Mouse (Mus musculus) intestine, embryonic 15.5 days (tissue): Measurements from ENCODE around the gene Tnnt2. TPM values are rescaled to one million over a fixed set of nuclear protein-coding genes. Genes with fewer than 3 reads are reported as not detected.

Experiments
- ATAC-seq: fragments of 200-750 bp; cut with Nextera tagmentation; 2 replicates; pipeline ENCODE4 v1.8.0; 2017; ENCODE audit warnings: moderate TSS enrichment, moderate library complexity
- H3K27ac ChIP-seq: fragments of 300-500 bp; sonication (generic); 2 replicates; pipeline ENCODE4 v1.5.1; 2015; ENCODE audit warnings: mild to moderate bottlenecking, inconsistent platforms
- H3K27me3 ChIP-seq: fragments of 300-500 bp; sonication (generic); replicated peaks from 2 replicates; pipeline ENCODE4 v1.6.1; 2015; ENCODE audit warnings: inconsistent platforms
- H3K36me3 ChIP-seq: fragments of 300-500 bp; sonication (generic); 2 replicates; pipeline ENCODE4 v1.6.1; 2015; ENCODE audit warnings: inconsistent platforms
- H3K4me1 ChIP-seq: fragments of 300-500 bp; sonication (generic); replicated peaks from 2 replicates; pipeline ENCODE4 v1.6.1; 2015; ENCODE audit warnings: inconsistent platforms
- H3K4me2 ChIP-seq: fragments of 300-500 bp; sonication (generic); replicated peaks from 2 replicates; pipeline ENCODE4 v1.6.1; 2015; ENCODE audit warnings: mild to moderate bottlenecking, inconsistent platforms
- H3K4me3 ChIP-seq: fragments of 300-500 bp; sonication (generic); replicated peaks from 2 replicates; pipeline ENCODE4 v1.5.1; 2015; ENCODE audit warnings: inconsistent platforms
- H3K9ac ChIP-seq: fragments of 300-500 bp; sonication (generic); 2 replicates; pipeline ENCODE4 v1.6.1; 2015; ENCODE audit warnings: inconsistent platforms
- H3K9me3 ChIP-seq: fragments of 300-500 bp; sonication (generic); 2 replicates; pipeline ENCODE4 v1.6.1; 2016; ENCODE audit warnings: inconsistent platforms
- WGBS: fragments of 180-500 bp; shearing (Covaris S2); methylation state at CpG from one replicate; pipeline ENCODE4 v1.1.7; 2015; 5-methylcytosine and 5-hydroxymethylcytosine counted together
- polyA plus RNA-seq: library from polyadenylated mRNA; unstranded; fragments of >200 nt; fragmentation: Nextera tagmentation; extraction: Ambion mirVana; gene quantifications from 2 replicates; pipeline ENCODE4 v1.2.1, GENCODE M21; 2015

Tnnt2 gene
- polyA plus RNA-seq, 1 experiment from 2014 or later, result 16.4 TPM

GRCm38 (mm10) chr1:135820736-135821364 lies 15.3 kb upstream of the Tnnt2 start:
- peak overlapping the region; percentile 94 for H3K27ac ChIP-seq
- H3K9me3 ChIP-seq, result no peaks in the 10 kb centered on the region
- H3K36me3 ChIP-seq, result no peaks in the 10 kb centered on the region
- peaks cover 10% of the 10 kb centered on the region for H3K4me1 ChIP-seq
- H3K4me3 ChIP-seq, result peak overlapping the region; percentile 44
- ATAC-seq, result peak; percentile 46
- peak overlapping the region; percentile 50 for H3K9ac ChIP-seq
- 55% methylated on average over 16 of the region's 16 CpGs for WGBS
- H3K27me3 ChIP-seq, result peaks cover 10% of the 10 kb centered on the region
- peak overlapping the region; percentile 89 for H3K4me2 ChIP-seq

GRCm38 (mm10) chr1:135821780-135822179 lies 14.4 kb upstream of the Tnnt2 start:
- WGBS, result 57% methylated on average over 7 of the region's 7 CpGs
- H3K9ac ChIP-seq, result peak overlapping the region; percentile 50
- peaks cover 10% of the 10 kb centered on the region for H3K4me1 ChIP-seq
- peak overlapping the region; percentile 44 for H3K4me3 ChIP-seq
- H3K36me3 ChIP-seq, result no peaks in the 10 kb centered on the region
- H3K27ac ChIP-seq, result peak overlapping the region; percentile 94
- no peak for ATAC-seq
- H3K4me2 ChIP-seq, result peak overlapping the region; percentile 89
- H3K9me3 ChIP-seq, result no peaks in the 10 kb centered on the region
- H3K27me3 ChIP-seq, result peaks cover 9% of the 10 kb centered on the region

GRCm38 (mm10) chr1:135828918-135829317 lies 7.2 kb upstream of the Tnnt2 start:
- WGBS, result 20% methylated on average over 1 of the region's 1 CpGs
- no peak overlapping the region for H3K9ac ChIP-seq
- no peak overlapping the region for H3K4me3 ChIP-seq
- peak; percentile 19; the same call in 1 of the 2 replicates for ATAC-seq
- H3K9me3 ChIP-seq, result no peaks in the 10 kb centered on the region
- peaks cover 2% of the 10 kb centered on the region; the same call in 1 of the 2 replicates for H3K4me1 ChIP-seq
- no peak overlapping the region for H3K4me2 ChIP-seq
- H3K27ac ChIP-seq, result no peak overlapping the region
- H3K36me3 ChIP-seq, result peaks cover 9% of the 10 kb centered on the region; the same call in 1 of the 2 replicates
- H3K27me3 ChIP-seq, result no peaks in the 10 kb centered on the region

- peaks cover 16% of the 10 kb centered on the region; the same call in 1 of the 2 replicates for H3K4me1 ChIP-seq
- no peak overlapping the region for H3K9ac ChIP-seq
- H3K4me3 ChIP-seq, result no peak overlapping the region
- no peaks in the 10 kb centered on the region for H3K27me3 ChIP-seq
- peaks cover 6% of the 10 kb centered on the region; the same call in 1 of the 2 replicates for H3K36me3 ChIP-seq
- WGBS, result 57% methylated on average over 6 of the region's 6 CpGs
- no peaks in the 10 kb centered on the region for H3K9me3 ChIP-seq
- H3K4me2 ChIP-seq, result no peak overlapping the region
- ATAC-seq, result no peak
- 0 out of 2 replicates have a peak overlapping the region, but pooled peaks have one; percentile 6 for H3K27ac ChIP-seq
These were observed 1.8 kb upstream of the Tnnt2 start for GRCm38 (mm10) chr1:135834206-135834859.

- Histone ChIP-seq H3K9me3 (no peaks in the 10 kb centered on the region), H3K27ac (no peak overlapping the region), H3K27me3 (no peaks in the 10 kb centered on the region), H3K36me3 (no peaks in the 10 kb centered on the region), H3K4me1 (peaks cover 16% of the 10 kb centered on the region; the same call in 1 of the 2 replicates), H3K4me2 (no peak overlapping the region), H3K4me3 (no peak overlapping the region), H3K9ac (no peak overlapping the region)
- 80% methylated on average over 8 of the region's 8 CpGs for WGBS
- ATAC-seq, result no peak
These were observed 1.2 kb upstream of the Tnnt2 start for GRCm38 (mm10) chr1:135834983-135835382.

- WGBS, result 59% methylated on average over 4 of the region's 4 CpGs
- no peaks in the 10 kb centered on the region for H3K27me3 ChIP-seq
- no peak overlapping the region for H3K27ac ChIP-seq
- peaks cover 16% of the 10 kb centered on the region; the same call in 1 of the 2 replicates for H3K4me1 ChIP-seq
- no peaks in the 10 kb centered on the region for H3K9me3 ChIP-seq
- H3K4me3 ChIP-seq, result no peak overlapping the region
- ATAC-seq, result no peak
- no peak overlapping the region for H3K4me2 ChIP-seq
- no peaks in the 10 kb centered on the region for H3K36me3 ChIP-seq
- no peak overlapping the region for H3K9ac ChIP-seq
These were observed 2.5 kb downstream of the Tnnt2 start for GRCm38 (mm10) chr1:135838626-135839025.

GRCm38 (mm10) chr1:135839065-135839464 lies 2.9 kb downstream of the Tnnt2 start:
- Histone ChIP-seq H3K27me3 (no peaks in the 10 kb centered on the region), H3K9ac (no peak overlapping the region), H3K27ac (no peak overlapping the region), H3K4me2 (no peak overlapping the region), H3K9me3 (no peaks in the 10 kb centered on the region), H3K36me3 (no peaks in the 10 kb centered on the region), H3K4me3 (no peak overlapping the region), H3K4me1 (peaks cover 12% of the 10 kb centered on the region; the same call in 1 of the 2 replicates)
- 80% methylated on average over 6 of the region's 6 CpGs for WGBS
- ATAC-seq, result no peak

- 67% methylated on average over 15 of the region's 15 CpGs for WGBS
- ATAC-seq, result no peak
These were observed 4.7 kb downstream of the Tnnt2 start for GRCm38 (mm10) chr1:135840675-135841395.

GRCm38 (mm10) chr1:135843519-135844262 lies 7.5 kb downstream of the Tnnt2 start:
- H3K9ac ChIP-seq, result no peak overlapping the region
- no peak overlapping the region for H3K4me2 ChIP-seq
- no peak for ATAC-seq
- H3K4me3 ChIP-seq, result no peak overlapping the region
- WGBS, result 91% methylated on average over 10 of the region's 10 CpGs
- no peaks in the 10 kb centered on the region for H3K27me3 ChIP-seq
- H3K36me3 ChIP-seq, result no peaks in the 10 kb centered on the region
- no peaks in the 10 kb centered on the region for H3K4me1 ChIP-seq
- H3K9me3 ChIP-seq, result no peaks in the 10 kb centered on the region
- H3K27ac ChIP-seq, result no peak overlapping the region

More at GRCm38 (mm10) chr1:135840675-135841395, 4.7 kb downstream of the Tnnt2 start:
- Histone ChIP-seq H3K4me1 (peaks cover 3% of the 10 kb centered on the region; the same call in 1 of the 2 replicates), H3K36me3 (no peaks in the 10 kb centered on the region), H3K27me3 (no peaks in the 10 kb centered on the region), H3K4me3 (no peak overlapping the region), H3K9ac (no peak overlapping the region), H3K27ac (no peak overlapping the region), H3K4me2 (no peak overlapping the region), H3K9me3 (no peaks in the 10 kb centered on the region)

- Histone ChIP-seq H3K36me3 (no peaks in the 10 kb centered on the region), H3K4me2 (no peak overlapping the region), H3K27ac (no peak overlapping the region), H3K9ac (no peak overlapping the region), H3K9me3 (no peaks in the 10 kb centered on the region), H3K4me1 (no peaks in the 10 kb centered on the region), H3K4me3 (no peak overlapping the region), H3K27me3 (no peaks in the 10 kb centered on the region)
- ATAC-seq, result no peak
- WGBS, result 62% methylated on average over 6 of the region's 6 CpGs
These were observed 8.3 kb downstream of the Tnnt2 start for GRCm38 (mm10) chr1:135844481-135844880.

GRCm38 (mm10) chr1:135846632-135847031 lies 10.5 kb downstream of the Tnnt2 start:
- no peaks in the 10 kb centered on the region for H3K36me3 ChIP-seq
- H3K9ac ChIP-seq, result no peak overlapping the region
- H3K4me2 ChIP-seq, result no peak overlapping the region
- no peaks in the 10 kb centered on the region for H3K9me3 ChIP-seq
- no peak for ATAC-seq
- H3K4me3 ChIP-seq, result no peak overlapping the region
- 81% methylated on average over 5 of the region's 5 CpGs for WGBS
- no peaks in the 10 kb centered on the region for H3K4me1 ChIP-seq
- H3K27ac ChIP-seq, result no peak overlapping the region
- H3K27me3 ChIP-seq, result no peaks in the 10 kb centered on the region
